Mouse (Mus musculus) layer of hippocampus, adult 9-11 months (tissue): ENCODE measurements around the gene Lpcat4.
A peak's percentile ranks its signal among the peaks of the same experiment; 100 is the strongest.
"Not testable (repeated sequence)": the region's sequence is repeated elsewhere in the genome, so short reads cannot be mapped to it uniquely, and the experiment has no call there.

Source experiments
- DNase-seq: peaks from one replicate; pipeline ENCODE4 v3.0.0; 2022

The Lpcat4 gene

DNA sequence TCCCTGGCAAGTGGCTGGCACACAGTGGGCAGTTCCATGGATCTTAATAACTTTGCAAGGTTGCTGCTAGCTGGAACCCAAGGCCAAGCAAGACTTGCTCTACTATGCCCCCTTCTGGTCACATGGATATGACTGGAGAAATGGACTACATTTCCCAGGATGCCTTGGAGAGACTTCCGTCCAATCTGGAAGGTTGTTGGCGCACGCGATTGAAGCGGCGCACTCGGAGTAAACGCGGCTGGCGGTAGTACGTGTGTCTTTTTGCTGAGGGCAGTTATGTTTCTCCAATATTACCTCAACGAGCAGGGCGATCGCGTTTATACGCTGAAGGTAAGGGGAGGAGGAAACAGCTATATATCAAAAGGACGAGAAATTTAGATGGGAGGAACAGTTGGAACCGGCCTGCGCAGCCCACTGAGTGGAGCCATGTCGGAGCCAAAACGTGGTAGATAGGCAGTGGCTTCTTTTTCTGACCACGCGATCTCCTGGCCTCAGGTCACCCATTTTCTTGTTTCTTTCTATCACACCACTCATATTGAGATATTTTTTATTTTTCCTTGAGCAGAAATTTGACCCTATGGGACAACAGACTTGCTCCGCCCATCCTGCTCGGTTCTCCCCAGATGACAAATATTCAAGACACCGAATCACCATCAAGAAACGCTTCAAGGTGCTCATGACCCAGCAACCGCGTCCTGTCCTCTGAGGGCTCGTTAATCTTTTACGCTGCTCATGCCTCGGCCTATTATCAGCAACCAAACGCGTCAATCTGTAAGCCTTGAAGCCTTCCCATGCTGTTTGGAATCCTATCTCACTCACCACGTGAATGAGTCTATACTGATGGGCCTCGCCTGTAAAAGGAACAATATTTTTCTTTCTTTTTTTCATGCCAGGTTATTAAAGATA is 22.7 kb downstream of the Lpcat4 start, which contains the start of gene Nop10:
Gene Nop10 (plus strand): TSS at position 179 of the 906 bp plus-strand sequence.
- peak; percentile 85 for DNase-seq

DNA sequence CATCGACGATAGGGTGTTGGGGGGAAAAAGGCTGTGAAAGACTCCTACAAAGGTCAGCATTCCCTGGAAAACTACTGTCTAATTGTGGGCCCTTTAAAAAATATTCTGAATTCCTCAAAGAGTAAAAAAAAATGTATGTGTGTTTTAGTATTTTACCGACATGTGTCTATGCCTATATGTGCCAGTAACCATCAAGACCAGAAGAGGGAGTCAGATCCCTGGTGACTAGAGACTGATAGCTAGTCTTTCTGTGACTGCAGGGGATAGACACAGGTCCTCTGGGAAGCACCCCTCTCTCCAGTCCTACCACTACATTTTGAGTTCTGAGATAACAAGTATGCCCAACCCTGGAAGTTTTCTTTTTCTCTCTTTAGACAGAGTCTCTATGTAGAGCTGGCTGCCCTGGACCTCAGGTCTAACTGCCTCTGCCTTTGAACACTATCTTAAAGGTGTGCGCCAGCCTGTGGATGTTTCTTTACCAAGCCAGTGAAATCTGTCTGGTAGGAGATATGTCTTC is 23.6 kb downstream of the Lpcat4 start:
- no peak for DNase-seq

DNA sequence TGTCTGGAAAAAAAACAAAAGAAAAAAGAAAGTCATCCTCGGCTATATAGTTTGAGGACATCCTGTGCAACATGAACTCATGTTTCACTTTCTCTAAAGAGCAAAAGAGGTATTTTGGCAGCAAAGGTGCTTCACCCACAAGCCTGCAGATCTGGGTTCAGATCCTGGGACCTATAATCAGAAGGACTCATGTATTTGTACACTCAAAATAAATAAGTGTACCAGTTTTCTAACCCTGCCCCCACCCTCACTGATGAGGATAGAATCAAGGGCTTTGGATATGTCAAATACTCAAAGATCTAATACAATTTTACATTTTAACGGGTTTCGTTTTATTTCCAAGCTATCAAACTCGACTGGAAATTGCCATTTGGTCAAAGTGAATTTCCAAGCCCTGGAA is 25.1 kb downstream of the Lpcat4 start:
- no peak for DNase-seq

DNA sequence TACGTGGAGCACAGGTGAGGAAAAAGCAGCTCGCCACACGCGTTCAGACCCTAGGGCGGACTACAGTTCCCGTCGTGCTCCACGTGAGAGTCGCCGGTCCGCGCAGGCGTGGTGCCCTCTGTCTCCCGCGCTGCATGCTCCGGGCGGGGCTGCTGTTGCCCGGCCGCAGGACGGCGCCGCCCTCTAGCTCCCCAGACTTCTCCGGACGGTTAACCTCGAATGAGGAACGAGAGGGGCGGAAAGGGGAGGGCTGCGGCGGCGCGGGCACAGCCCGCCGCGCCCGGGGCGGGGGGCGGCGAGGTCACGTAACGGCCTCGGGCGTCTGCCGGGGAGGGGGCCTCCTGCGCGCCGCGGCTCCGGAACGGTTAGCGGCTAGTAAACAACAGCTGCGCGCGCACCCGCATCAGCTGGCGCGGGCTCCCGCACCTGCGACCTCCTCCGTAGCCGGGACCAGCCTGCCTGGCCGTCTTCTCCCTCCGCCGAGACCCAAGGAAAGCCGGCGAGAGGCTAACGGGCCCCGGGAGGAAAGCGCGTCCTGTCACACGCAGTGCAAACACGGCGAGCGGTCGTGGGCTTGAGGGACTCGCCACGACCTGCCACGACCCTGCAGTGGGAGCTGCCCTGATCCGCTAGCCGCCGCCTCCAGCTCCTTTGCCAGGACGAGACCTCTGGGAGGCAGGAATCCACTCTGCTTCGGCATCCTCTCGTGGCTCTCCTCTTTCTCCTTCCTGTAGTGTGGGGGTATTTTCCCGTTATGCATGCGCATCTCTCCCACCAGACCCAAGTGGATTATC is 26.4 kb downstream of the Lpcat4 start, which contains the start of gene Slc12a6:
Gene Slc12a6 (plus strand): TSS at position 378 of the 794 bp plus-strand sequence.
- DNase-seq = peak; percentile 93

DNA sequence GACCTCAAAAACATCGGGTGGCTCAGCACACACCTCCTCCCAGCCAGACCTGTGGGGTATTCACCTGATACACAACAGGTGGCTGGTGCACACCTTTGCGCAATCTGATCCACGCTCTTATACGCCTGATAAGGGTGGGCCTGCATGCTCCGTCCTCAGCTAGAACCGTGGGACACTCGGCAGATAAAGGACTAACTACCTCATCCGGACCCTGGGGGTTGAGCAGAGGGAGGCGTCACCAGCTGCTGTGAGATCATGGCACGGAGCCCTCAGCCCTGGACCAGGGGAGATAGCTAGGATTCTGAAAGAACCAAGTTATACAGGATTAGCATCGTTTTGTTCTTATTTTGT is 26.9 kb downstream of the Lpcat4 start, which contains the start of gene Gm21985:
Gene Gm21985 (plus strand): TSS at position 73 of the 351 bp plus-strand sequence.
- peak; percentile 59 for DNase-seq

DNA sequence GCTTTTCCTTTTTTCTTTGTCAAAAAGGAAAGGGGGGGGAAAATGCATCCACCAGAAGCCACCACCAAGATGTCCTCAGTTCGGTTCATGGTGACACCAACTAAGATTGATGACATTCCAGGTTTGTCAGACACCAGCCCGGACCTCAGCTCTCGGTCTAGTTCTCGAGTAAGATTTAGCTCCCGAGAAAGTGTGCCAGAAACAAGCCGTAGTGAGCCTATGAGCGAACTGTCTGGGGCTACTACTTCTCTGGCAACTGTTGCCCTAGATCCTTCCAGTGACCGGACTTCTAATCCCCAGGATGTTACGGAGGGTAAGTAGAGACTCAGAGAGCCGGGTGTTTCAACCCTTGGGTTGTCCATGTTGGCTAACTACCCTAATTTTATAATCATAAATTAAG is 27.5 kb downstream of the Lpcat4 start:
- DNase-seq = no peak

DNA sequence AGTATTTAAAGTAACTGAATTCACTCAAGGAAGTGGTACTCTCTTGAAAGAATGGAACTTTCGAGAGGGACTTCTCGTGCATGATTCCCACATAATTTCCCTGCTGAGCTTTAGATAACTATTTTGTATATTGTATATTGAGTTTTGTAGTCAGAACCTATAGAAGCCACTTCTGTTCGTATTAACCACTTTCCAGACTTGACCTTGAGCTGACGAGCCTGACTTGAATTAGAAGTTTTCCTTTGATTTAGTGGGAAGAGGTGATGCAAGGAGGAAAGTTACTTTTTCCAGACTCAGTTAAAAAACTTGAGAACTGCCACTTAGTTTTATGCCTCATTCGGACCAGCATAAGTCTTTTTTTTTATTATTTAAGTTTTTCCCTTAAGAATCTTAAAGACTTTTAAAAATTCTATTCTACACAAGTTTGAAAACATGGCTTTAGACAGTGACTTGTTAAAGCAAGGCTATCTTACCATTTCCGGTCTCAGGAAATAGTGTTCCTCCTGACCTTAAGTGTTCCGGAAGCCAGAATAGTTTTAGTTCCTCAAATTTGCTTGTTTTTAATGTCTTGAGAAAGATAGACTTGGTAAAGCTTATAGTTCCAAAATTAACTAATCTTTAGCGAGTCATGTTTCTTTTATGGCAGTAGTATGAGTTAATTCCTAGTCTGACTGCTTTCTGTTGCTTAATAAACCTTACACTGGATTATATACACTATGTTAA is 28.4 kb downstream of the Lpcat4 start:
- DNase-seq = no peak

DNA sequence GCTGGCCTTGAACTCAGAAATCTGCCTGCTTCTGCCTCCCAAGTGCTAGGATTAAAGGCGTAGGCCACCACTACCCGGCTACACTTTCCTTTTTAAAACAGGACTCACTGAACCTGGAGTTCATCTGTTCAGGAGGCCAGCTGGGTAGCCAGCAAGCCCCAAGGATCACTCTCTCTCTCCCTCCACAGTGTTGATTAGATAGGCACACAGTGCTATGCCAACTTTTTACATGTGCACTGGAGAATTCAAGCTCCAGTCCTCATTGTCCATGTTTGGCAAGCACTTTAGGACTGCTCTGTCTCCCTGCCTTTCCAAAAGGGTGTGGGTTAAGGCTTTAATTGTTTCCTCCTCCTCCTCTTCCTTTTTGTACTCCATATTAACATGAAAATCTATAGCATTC is 30.7 kb downstream of the Lpcat4 start:
- no peak for DNase-seq

DNA sequence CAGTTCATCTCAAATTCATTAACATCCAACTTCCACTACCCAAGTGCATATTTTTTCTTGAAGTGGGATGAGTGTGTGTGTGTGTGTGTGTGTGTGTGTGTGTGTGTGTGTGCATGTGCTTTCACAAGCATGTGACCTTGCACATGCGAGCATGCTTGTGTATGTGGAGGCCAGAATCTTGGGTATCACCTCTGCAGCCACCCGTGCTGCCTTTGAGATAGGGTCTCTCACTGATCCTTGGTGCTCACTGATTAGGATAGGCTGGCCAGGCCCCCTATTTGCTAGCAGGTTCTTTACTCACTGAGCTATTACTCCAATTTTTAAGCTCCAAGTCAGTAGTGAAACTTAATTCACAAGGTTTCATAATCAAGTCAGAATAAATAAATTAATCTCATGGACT is 33.6 kb downstream of the Lpcat4 start:
- DNase-seq = no peak

DNA sequence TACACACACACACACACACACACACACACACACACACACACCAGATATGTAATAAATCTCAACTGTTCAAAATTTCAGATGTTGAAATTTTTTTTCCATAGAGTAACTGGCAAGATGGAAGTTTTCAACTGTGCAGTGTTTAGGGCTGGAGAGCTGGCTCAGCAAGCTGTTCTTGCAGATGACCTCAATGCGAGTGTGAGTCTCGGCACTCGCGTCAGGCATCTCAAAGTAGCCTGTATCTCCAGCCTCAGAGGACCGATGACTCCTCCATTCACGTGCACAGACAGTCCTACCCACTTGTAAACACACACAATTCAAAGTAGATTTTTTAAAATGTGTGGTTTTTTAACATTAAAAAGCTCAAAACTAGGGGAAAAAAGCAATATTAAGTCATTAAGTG is 34.2 kb downstream of the Lpcat4 start:
- DNase-seq = no peak

DNA sequence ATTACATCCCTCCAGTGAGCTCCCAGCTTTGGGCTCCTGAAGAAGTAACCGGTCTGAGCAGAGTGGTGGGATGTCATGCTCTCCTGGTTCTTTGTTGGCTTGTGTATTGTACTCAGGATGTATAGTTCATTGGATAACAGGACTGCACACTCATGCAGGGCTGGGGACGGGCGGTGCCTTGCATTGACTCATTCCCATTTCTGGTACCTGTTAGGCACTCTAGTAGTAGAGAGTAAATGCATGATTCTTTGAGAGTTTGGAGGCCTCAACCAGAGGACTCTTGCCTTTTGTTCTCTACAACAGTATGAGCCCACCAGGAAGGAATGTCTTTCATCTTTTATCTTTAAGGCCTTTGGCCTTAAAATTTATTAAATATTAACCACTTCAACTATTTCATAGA is 37.6 kb downstream of the Lpcat4 start:
- DNase-seq = no peak

DNA sequence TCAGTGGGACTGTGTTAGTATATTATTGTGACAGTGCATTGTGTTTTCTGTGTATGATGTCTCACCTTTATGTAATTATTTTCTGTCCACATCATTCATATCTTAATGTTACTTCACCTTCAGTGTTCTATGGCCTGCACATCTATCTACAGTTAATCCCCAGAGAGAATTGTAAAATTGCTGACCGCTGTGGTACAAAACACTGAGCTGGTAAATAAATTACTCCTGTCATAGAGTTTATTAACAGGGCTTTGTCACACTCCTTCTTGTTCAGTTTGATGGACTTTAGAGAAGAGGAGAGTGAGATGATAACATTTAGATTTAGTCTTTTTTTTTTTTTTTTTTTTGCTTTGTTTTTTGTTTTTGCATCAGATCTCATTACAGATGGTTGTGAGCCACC is 43.6 kb downstream of the Lpcat4 start:
- DNase-seq = no peak

DNA sequence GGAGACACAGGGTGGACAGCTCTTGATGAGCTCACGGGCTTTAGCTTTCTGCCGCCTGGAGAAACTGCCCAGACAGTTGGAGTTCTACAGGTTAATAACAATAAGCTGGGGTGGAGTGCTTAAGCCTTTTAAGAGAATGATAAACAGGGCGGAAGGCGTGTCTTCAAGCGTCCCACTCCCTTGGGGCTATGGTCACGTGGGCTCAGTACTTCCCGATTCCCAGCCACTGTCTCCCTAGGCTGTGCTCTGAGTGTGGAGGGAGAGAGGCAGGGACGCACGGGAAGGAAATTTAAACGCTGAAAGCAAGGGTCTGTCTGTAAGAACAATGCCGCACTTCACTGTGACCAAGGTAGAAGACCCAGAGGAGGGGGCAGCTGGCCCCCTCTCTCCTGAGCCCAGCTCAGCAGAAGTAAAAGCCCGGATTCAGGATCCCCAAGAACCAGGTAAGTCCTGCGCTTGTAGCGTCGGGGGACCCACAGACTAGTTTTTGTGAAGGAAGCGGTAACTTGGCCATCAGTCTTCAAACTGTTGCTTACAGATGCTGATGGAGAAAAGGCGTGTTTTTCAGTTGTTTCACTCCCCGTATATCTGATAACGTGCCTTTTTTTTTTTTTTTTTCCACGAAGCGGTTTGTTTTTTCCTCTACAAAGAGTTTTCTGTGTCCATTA is 45.2 kb downstream of the Lpcat4 start:
- DNase-seq = no peak

DNA sequence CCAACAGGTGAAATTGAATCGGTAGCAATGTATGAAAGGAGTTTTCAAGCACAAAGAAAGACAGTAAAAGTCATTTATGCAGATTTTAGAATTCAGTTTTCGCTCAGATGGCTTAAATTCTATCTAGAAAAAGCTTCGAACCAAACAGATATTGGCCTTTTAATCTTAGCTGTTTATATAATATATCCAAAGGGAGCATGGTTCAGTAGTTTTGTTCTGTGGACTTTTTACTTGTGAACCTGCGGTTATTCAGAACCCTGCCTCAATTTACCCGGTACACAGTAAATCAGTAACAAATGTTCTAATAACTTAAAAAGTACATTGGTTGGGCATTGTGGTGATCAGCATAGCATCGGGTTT is 45.7 kb downstream of the Lpcat4 start:
- no peak for DNase-seq

DNA sequence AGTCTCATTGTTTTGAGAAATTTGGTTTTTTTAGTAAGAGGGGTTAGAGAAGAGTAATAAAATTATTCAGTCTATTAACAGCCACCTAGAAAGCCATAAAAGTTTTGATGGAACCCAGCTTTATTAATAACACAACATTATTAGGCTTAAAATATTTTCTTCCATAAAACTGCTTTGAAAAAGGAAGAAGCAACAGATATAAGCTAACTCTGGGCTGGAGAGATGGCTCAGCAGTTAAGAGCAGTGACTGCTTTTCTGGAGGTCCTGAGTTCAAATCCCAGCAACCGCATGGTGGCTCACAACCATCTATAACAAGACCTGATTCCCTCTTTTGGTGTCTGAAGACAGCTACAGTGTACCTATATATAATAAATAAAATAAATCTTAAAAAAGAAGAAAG is 46.8 kb downstream of the Lpcat4 start:
- DNase-seq = not testable (repeated sequence)

DNA sequence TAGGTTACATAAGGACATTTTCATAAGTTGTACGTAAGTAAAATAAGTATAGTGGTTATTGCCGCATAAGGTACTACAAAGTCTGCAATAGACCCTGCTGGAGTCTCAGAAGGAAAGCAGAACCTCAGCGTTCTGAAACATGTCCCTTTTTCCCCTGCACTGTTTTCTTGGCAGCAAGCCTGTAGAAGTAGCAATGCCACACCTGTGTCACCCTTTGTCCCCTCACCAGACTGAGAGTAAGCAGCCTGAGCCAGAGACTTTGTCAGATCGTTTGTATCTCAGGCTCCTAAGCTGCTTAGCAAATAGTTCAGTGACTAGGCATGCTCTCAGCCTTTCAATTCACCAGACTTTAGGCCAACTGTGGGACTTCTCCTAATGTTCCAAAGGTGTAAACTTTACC is 47.8 kb downstream of the Lpcat4 start:
- DNase-seq = no peak

DNA sequence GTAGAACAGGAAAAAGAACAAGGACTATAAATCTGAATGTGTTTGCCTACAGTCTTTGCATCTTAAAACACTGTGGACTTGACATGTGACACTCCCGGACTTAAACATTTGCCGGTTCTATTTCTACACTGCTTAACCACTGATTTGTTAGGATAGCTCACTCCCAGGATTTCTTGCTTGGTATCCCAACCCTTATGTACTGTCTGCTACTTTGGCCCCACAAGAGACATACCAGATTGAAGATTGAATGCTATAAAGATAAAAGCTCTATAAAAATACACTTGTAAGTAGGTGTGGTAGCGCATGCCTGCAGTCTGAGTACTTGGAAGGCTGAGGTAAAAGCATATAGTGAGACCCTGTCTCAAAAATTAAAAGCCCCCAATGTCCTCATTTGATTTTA is 50.2 kb downstream of the Lpcat4 start:
- no peak for DNase-seq

DNA sequence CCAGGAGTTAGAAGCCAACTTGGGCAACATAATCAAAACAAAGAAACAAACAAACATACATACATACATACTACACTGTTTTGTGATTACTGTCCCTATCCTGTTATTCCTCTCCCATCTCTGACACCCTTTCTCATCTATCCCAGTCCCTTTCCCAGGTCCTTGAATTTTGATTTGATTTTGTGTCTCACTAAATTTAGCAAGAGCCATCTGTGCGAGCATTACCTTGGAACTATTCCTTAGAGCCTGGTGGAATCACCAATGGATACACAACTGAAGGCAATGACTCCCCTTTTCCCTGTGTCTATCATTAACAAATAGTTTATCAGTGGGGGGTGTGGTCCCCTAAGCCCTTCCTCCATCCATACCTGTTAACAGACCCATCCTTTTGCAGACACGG is 53.6 kb downstream of the Lpcat4 start:
- DNase-seq = peak; percentile 29

DNA sequence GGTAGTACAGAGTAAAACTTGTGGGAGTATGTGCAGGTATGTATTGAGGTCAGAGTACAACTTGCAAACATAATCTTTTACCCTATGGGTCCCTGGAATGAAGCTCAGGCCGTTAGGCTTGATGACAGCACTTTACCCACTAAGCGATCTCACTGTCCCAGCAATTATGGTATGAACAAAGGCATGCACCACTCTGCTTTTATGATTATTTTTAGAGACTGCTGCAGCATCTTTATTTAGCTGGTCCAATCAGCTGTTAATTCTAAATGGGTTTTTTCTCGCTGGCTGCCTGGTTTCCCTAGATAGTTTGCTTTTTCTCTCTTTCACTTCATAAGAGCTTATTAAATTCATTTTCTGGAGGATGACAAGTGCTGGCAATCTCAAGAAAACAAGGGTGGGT is 56.9 kb downstream of the Lpcat4 start:
- DNase-seq = peak; percentile 40
